Mouse (Mus musculus) spleen, adult 2 months (tissue): ENCODE results near the gene Cog5.

Experiments
- CTCF ChIP-seq: fragments of 200-500 bp; IDR thresholded peaks from 2 replicates; pipeline ENCODE4 v1.5.1; 2011; ENCODE audit warnings: mild to moderate bottlenecking, inconsistent platforms; ENCODE audit not compliant: insufficient read depth, insufficient read length, insufficient replicate concordance; ENCODE audit errors: extremely low read depth
- POLR2A ChIP-seq: fragments of 200-500 bp; IDR thresholded peaks from 2 replicates; pipeline ENCODE4 v1.6.1; 2011; ENCODE audit warnings: low read depth, low read length, inconsistent platforms

- no peak for TF ChIP-seq CTCF
- TF ChIP-seq POLR2A, result no peak
These were observed 194.2 kb downstream of the Cog5 start for GRCm38 (mm10) chr12:31848630-31849415.
